Mouse (Mus musculus): ENCODE data around the gene Gzmf.
A peak's percentile ranks its signal among the peaks of the same experiment; 100 is the strongest.
"Not testable (repeated sequence)": the region's sequence is repeated elsewhere in the genome, so short reads cannot be mapped to it uniquely, and the experiment has no call there.

Gzmf gene

DNA sequence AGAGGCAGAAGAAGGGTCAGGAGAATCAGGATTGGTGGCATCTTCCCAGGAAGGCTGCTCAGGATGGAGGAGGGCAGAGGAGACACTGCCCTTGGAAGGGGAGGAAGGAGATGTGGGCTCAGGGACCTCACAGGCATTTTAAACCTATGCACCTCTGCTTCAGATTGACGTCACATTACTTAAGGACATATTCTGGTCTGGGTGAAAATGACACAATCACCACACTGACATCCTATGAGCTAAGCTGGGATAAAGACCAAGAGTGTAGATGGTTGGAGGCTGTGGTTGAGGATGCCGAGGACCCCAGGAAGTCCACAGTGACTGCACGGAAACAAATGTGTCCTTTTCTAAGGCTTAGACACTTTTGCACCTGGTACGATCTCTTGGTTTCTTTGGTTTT, at the start of gene Gzmf:
TSS of gene Gzmf (minus strand) at position 101 of the 400 bp plus-strand sequence.
- DNase-seq (ENCODE audit: low spot score): no peak

DNA sequence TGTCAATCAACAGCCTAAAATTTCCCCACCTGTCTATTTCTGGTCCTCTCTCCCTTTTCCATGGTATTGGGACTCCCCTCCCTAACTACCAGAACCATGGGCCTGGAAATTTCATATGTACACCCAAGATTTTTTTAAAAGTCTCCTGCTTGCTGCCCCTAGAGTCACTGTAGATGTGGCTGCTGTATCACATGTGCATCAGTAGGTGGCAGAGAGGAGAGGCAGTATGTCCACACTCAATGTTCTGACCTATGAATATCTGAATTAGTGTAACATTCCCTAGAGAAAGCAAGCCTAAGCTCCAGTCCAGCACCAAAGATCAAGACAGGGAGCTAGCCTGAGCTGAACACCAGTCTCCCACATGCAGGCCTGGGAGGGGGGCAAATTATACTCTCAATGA, 29.2 kb upstream of the Gzmf start:
- no peak for DNase-seq (ENCODE audit: low spot score)

DNA sequence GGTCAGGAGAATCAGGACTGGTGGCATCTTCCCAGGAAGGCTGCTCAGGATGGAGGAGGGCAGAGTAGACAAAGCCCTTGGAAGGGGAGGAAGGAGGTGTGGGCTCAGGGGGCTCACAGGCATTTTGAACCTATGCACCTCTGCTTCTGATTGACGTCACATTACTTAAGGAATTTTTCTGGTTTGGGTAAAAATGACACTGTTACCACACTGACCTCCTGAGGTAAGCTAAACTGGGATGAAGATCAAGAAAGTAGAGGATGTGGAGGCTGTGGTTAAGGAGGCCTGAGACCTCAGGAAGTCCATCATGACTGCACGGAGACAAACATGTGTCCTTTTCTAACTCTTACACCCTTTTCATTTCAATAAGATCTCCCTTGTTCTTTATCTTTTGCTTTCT, 23.3 kb upstream of the Gzmf start, which contains the start of gene Gzmc:
TSS of gene Gzmc (minus strand) at position 101 of the 400 bp plus-strand sequence.
- no peak for DNase-seq (ENCODE audit: low spot score)

DNA sequence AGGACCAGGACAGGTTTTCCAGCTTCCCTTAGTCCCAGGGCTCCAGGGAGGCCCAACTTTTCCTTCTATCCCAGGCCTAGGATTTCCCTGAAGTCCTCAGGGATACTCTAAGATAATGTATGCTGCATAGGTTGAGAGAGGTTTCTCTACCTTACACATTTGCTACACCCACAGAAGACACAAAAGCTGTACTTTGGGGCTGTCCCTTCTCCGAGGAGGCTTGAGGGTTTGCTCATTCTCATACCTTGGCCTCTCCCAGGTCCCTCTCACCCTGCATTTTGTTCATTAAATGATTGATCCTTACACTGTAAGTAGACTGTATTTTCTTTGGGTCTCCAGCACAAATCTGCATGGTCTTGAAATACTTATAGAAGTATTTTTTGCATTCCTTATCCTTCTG, 5.6 kb downstream of the Gzmf start:
- DNase-seq (ENCODE audit: low spot score): no peak

DNA sequence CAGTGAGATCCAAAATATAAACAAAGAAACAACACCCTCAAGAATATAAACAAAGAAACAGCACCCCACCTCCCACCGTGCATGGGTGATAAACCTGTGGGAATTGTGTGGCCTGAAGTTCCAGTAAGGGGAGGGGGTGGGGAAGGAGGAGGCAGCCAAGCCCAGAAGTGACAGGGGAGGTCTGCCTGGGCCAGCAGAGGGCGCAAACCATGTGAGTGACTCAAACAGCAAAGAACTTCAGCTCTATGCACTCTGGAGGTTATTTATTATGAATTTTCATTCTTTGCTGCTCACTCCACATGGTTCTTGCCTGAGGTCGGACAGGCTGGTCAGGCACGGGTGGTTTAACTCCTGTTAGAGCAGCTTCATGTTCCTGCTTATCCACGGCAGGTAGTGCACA, 6.2 kb downstream of the Gzmf start:
- peak; percentile 77 for DNase-seq (ENCODE audit: low spot score)

DNA sequence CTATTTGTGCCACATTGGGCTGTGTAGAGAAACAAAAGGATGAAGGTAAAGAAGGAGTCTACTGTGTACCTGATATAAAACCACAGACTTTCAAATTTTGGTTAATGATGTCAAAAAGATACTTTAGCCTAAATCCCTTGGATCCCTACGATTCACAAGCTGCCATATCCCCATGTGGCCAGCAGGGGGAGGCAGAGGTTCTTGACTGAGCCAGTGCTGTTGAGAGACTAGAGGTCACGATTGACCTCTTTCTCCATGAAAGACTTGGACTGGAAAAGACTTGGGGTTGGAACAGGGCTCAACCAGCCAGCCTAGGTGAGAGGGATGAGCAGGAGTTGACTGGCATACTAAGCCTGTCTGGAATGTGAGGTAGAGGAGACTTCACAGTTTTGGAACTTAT, 7.2 kb downstream of the Gzmf start:
- peak; percentile 80 for DNase-seq (ENCODE audit: low spot score)

DNA sequence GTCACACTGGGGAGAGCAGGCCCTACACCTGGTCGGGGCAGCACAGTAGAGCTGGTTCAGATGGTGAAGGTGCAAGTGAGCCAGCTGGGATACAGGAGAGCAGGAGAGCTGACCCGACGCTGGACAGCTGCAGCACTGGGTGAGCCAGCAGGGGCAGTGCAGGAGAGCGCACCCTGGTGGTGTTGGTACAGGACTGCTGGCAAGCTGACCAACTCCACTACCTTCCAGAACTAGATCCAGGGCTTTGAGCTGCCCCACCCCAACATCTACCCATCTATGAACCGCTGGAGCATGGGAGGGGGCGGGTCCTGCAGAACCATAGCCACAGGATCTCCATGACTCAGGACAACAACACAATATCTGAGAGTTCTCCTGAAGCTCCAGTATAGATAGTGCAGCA, 24.3 kb downstream of the Gzmf start:
- DNase-seq (ENCODE audit: low spot score): peak; percentile 18

DNA sequence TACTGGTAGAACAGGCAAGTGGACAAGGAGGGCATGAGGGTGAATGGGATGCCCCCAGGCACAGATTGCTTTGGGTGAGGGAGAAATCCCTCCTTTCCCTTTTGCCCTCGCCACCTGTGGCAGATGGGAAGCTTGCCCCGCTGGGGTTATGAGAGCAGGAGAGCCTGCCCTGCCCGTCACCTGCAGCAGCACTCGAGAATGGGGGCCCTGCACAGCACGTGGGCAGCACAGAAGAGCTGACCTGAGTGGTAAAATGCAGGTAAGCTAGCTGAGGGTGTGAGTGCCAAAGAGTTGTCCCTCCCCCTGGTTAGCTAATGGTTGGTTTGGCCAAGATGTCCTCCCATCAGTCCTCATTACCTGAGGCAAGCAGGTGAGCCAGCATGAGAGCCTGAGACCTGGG, 24.7 kb downstream of the Gzmf start:
- DNase-seq (ENCODE audit: low spot score): no peak

DNA sequence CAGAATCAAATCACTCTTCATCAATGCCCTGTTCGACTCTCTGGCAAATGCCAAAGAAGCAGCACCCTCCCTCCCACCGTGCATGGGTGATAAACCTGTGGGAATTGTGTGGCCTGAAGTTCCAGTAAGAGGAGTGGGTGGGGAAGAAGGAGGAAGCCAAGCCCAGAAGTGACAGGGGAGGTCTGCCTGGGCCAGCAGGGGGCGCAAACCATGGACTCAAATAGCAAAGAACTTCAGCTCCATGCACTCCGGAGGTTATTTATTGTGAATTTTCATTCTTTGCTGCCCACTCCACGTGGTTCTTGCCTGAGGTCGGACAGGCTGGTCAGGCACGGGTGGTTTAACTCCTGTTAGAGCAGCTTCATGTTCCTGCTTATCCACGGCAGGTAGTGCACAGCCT, 33.6 kb downstream of the Gzmf start:
- peak; percentile 71 for DNase-seq (ENCODE audit: low spot score)

DNA sequence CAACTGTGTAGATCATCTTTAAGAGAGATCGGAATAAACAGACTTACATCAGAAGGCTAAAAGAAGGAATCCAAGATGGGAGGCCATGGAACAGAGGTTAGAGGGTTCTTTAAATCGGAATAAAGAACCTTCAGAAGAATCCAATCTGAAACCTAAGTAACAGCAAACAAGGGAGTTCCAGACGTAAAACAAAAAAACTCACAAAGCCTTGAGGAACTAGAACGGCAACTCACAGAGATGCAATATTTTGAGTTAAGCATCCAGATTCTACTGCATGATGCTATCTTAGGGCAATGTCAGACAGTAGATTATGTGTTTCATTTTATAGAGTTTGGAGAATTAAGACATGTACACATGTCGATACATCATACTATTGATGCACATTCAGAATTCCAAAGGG, 36.7 kb downstream of the Gzmf start, which contains the start of gene Gzmn:
TSS of gene Gzmn (minus strand) at position 101 of the 400 bp plus-strand sequence.
- DNase-seq (ENCODE audit: low spot score): no peak

DNA sequence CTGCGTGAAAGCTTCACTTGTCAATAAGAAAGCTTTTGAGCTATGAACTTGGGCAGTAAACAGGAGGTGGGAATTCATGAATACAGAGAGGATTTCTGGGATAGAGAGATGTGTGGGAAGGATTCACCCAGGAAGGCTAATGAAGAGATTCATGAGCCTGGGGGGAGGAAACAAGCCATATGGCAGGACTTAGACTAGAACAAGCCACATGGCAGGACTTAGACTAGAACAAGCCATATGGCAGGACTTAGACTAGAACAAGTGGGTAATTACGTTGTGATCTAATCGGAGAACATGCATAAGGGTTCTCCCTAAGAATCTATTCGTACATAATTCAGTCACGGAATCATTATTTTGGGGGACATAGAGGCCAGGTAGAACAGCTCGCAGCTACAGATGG, 37.8 kb downstream of the Gzmf start:
- DNase-seq (ENCODE audit: low spot score): no peak

DNA sequence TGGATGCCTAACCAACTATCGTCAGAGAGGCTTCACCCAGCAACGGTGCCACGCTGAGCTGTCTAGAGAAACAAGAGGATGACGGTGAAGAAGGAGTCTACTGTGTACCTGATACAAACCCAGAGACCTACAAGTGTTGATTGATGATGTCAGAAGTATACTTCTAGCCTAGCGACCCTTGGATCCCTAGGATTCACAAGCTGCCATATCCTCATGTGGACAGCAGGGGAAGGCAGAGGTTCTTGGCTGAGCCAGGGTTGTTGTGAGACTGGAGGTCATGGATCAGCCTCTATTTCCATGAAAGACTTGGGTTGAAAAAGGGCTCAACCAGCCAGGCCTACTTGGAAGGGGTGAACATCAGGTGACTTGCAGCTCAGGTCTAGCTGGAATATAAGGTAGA, 38.5 kb downstream of the Gzmf start:
- DNase-seq (ENCODE audit: low spot score): no peak

DNA sequence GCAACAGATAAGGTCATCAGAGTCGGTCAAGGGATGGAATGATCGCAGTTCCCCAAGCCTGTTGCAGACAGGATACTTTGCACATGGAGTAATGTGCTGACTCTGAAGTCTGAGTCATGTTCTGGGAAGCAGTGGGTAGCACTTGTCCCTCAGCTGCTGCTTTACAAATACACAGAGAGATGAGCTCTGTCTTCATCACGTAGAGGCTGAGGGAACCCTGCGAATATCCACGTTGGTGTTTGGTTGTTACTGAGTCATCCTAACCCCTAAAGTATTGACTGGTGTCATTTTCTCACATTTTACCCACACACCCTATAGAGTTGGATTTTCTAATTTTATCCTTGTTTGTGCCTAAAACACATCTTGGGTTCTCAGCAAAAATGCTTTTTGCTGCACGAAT, 43.2 kb downstream of the Gzmf start:
- no peak for DNase-seq (ENCODE audit: low spot score)

DNA sequence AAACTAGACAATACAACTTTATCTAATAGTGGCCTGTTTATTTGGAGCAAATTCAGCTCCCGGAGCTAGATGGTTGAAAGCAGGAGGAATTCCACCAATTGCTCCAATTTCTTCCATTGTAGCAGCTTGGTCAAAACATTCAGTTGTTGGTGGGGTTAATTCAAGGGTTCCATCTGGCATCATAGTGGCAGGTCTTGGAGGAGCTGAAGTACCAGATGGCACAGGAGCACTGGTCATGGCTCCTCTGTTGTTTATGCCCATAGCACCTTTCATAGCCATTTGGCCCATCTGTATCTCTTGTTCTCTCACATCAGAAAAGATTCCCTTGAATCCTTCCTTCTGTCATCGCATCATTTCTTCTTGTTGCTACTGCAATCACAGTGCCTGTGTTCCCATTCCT, 49.1 kb downstream of the Gzmf start:
- no peak for DNase-seq (ENCODE audit: low spot score)

DNA sequence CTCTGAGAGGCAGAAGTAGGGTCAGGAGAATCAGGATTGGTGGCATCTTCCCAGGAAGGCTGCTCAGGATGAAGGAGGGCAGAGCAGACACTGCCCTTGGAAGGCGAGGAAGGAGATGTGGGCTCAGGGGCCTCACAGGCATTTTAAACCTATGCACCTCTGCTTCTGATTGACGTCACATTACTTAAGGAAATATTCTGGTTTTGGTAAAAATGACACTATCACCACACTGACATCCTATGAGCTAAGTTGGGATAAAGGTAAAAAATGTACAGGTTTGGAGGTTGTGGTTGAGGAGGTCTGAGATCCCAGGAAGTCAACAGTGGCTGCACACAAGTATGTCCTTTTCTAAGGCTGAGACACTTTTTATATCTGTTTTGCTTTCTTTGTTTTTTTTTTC, 51.7 kb downstream of the Gzmf start, which contains the start of gene Gzmg:
TSS of gene Gzmg (minus strand) at position 101 of the 400 bp plus-strand sequence.
- not testable (repeated sequence) for DNase-seq (ENCODE audit: low spot score)

DNA sequence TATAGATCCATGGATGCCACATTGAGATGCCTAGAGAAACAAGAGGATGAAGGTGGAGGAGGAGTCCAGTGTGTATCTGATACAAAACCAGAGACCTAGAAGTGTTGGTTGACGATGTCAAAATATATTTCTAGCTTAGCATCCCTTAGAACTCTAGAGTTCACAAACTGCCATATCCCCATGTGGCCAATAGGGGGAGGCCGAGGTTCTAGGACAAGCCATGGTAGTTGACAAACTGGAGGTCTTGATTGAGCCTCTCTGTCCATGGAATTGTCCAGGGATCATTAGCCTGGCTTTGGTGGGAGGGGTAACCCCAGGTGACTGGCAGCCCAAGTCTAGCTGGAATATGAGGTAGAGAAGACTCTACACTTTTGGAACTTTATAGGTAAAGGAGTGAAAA, 55.9 kb downstream of the Gzmf start:
- DNase-seq (ENCODE audit: low spot score): no peak

Measured in embryo, embryonic 10 days (tissue).